Mouse (Mus musculus): ENCODE measurements around the gene Gapdhs. TPM values are rescaled to one million over a fixed set of nuclear protein-coding genes. Genes with fewer than 3 reads are reported as not detected.
"Not testable (repeated sequence)": the region's sequence is repeated elsewhere in the genome, so short reads cannot be mapped to it uniquely, and the experiment has no call there.

The Gapdhs gene
- polyA plus RNA-seq, 1 experiment: not detected

- H3K27ac ChIP-seq (ENCODE audit: insufficient read depth, low read length): no peak overlapping the region
- H3K4me1 ChIP-seq (ENCODE audit: control insufficient read depth, insufficient read depth, low read length): no peaks in the 10 kb centered on the region
- no peak for TF ChIP-seq POLR2A (IDR thresholded peaks at IDR 0.05; ENCODE audit: extremely low read depth, insufficient read depth, low read length)
- no peak for TF ChIP-seq CTCF (IDR thresholded peaks at IDR 0.05; ENCODE audit: extremely low read depth, insufficient read depth, low read length)
- no peak overlapping the region for H3K4me3 ChIP-seq (ENCODE audit: insufficient read depth, low read length)
These were observed 6.5 kb upstream of the Gapdhs start for GRCm38 (mm10) chr7:30749824-30750606.

GRCm38 (mm10) chr7:30747525-30748204 is 4.2 kb upstream of the Gapdhs start:
- Histone ChIP-seq H3K4me3 (ENCODE audit: insufficient read depth, low read length) (no peak overlapping the region), H3K27ac (ENCODE audit: insufficient read depth, low read length) (no peak overlapping the region), H3K4me1 (ENCODE audit: control insufficient read depth, insufficient read depth, low read length) (no peaks in the 10 kb centered on the region)
- TF ChIP-seq POLR2A (IDR thresholded peaks at IDR 0.05; ENCODE audit: extremely low read depth, insufficient read depth, low read length) (no peak), CTCF (IDR thresholded peaks at IDR 0.05; ENCODE audit: extremely low read depth, insufficient read depth, low read length) (no peak)

GRCm38 (mm10) chr7:30744022-30744598 is 629 bp upstream of the Gapdhs start:
- no peaks in the 10 kb centered on the region for H3K4me1 ChIP-seq (ENCODE audit: control insufficient read depth, insufficient read depth, low read length)
- no peak overlapping the region for H3K4me3 ChIP-seq (ENCODE audit: insufficient read depth, low read length)
- no peak overlapping the region for H3K27ac ChIP-seq (ENCODE audit: insufficient read depth, low read length)
- no peak for TF ChIP-seq CTCF (IDR thresholded peaks at IDR 0.05; ENCODE audit: extremely low read depth, insufficient read depth, low read length)
- no peak for TF ChIP-seq POLR2A (IDR thresholded peaks at IDR 0.05; ENCODE audit: extremely low read depth, insufficient read depth, low read length)

GRCm38 (mm10) chr7:30742570-30742969 is 911 bp downstream of the Gapdhs start:
- not testable (repeated sequence) for H3K4me3 ChIP-seq (ENCODE audit: insufficient read depth, low read length); H3K4me1 ChIP-seq (ENCODE audit: control insufficient read depth, insufficient read depth, low read length); H3K27ac ChIP-seq (ENCODE audit: insufficient read depth, low read length)

- H3K4me1 ChIP-seq (ENCODE audit: control insufficient read depth, insufficient read depth, low read length): 0 out of 2 replicates have a peak, but pooled peaks cover 3% of the 10 kb centered on the region
- no peak overlapping the region for H3K4me3 ChIP-seq (ENCODE audit: insufficient read depth, low read length)
- H3K27ac ChIP-seq (ENCODE audit: insufficient read depth, low read length): no peak overlapping the region
- TF ChIP-seq CTCF (IDR thresholded peaks at IDR 0.05; ENCODE audit: extremely low read depth, insufficient read depth, low read length): no peak
- no peak for TF ChIP-seq POLR2A (IDR thresholded peaks at IDR 0.05; ENCODE audit: extremely low read depth, insufficient read depth, low read length)
These were observed 7.3 kb downstream of the Gapdhs start for GRCm38 (mm10) chr7:30736211-30736610.

GRCm38 (mm10) chr7:30730064-30730722 is 13.3 kb downstream of the Gapdhs start:
- Histone ChIP-seq H3K4me1 (ENCODE audit: control insufficient read depth, insufficient read depth, low read length) (peaks cover 11% of the 10 kb centered on the region), H3K4me3 (ENCODE audit: insufficient read depth, low read length) (peak overlapping the region; percentile 91), H3K27ac (ENCODE audit: insufficient read depth, low read length) (peak overlapping the region; percentile 56)

- H3K4me3 ChIP-seq (ENCODE audit: insufficient read depth, low read length): peak within 1 kb of the TSS; percentile 91
- no peak for TF ChIP-seq CTCF (IDR thresholded peaks at IDR 0.05; ENCODE audit: extremely low read depth, insufficient read depth, low read length)
- TF ChIP-seq POLR2A (IDR thresholded peaks at IDR 0.05; ENCODE audit: extremely low read depth, insufficient read depth, low read length): peak; percentile 76; the same call in 1 of the 2 replicates
These were observed 14.0 kb downstream of the Gapdhs start, which contains the start of gene Tmem147 for GRCm38 (mm10) chr7:30729396-30730063. TSS of gene Tmem147 (minus strand) at chr7:30729540.

GRCm38 (mm10) chr7:30728739-30729395 is 14.6 kb downstream of the Gapdhs start:
- Histone ChIP-seq H3K4me3 (ENCODE audit: insufficient read depth, low read length) (peak overlapping the region; percentile 91), H3K27ac (ENCODE audit: insufficient read depth, low read length) (peak overlapping the region; percentile 33; the same call in 1 of the 2 replicates), H3K4me1 (ENCODE audit: control insufficient read depth, insufficient read depth, low read length) (peaks cover 11% of the 10 kb centered on the region)
- no peak for TF ChIP-seq POLR2A (IDR thresholded peaks at IDR 0.05; ENCODE audit: extremely low read depth, insufficient read depth, low read length)
- TF ChIP-seq CTCF (IDR thresholded peaks at IDR 0.05; ENCODE audit: extremely low read depth, insufficient read depth, low read length): peak; percentile 2; the same call in 1 of the 2 replicates

More at GRCm38 (mm10) chr7:30729396-30730063, 14.0 kb downstream of the Gapdhs start, which contains the start of gene Tmem147:
- H3K4me1 ChIP-seq (ENCODE audit: control insufficient read depth, insufficient read depth, low read length): peaks cover 11% of the 10 kb centered on the region
- peak within 1 kb of the TSS; percentile 56 for H3K27ac ChIP-seq (ENCODE audit: insufficient read depth, low read length)

Measured in cortical plate, adult 2 months (tissue).